Mouse (Mus musculus) heart, postnatal 4 days (tissue): Measurements from ENCODE around the gene Son. TPM values are rescaled to one million over a fixed set of nuclear protein-coding genes. Genes with fewer than 3 reads are reported as not detected.

Experiments
- DNase-seq: peaks from one replicate; pipeline ENCODE4 v3.0.0; 2021
- total RNA-seq, 2 experiments: library from RNA; stranded (reverse); gene quantifications; 2 replicates each; pipeline ENCODE4 v1.2.3; 2021

Gene Son
- total RNA-seq, 2 experiments from 2014 or later, result 234 to 236 TPM

DNA sequence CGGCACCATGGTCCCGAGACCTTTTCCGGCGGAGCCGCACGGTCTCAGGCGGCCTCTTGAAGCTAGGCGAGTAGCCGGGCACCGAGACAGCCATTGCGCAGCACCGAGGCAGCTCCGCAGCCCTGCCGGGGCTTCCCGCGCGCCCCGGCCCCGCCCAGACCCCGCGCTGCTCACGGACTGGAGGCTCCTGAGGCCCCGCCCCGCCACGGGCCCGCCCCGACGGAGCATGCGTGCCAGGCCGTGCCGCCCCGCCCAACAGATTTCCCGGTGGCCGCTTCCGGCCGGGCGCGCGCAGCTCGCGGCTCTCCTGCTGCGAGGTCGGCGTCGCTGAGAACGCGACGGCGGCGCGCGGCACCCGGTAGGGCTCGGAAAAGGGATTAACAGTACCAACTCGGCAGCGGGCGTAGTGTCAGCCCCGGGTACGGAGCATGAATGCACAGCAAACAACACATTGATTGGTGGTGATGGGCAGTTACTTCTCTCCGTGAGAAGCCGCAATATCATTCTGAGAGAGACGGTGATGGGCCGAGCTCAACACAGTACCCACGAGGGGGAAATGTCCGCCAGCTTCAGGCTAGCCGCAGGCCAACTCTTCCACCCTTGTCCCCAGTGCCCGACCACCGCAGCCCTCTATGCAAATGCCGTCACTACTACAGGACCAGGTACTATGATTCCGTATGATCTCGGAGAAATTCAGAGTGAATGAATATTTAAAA, 41.5 kb downstream of the Son start, which contains the start of gene Donson:
Donson (minus strand) TSS at position 152 of the 716 bp plus-strand sequence.
- DNase-seq, result peak; percentile 96

DNA sequence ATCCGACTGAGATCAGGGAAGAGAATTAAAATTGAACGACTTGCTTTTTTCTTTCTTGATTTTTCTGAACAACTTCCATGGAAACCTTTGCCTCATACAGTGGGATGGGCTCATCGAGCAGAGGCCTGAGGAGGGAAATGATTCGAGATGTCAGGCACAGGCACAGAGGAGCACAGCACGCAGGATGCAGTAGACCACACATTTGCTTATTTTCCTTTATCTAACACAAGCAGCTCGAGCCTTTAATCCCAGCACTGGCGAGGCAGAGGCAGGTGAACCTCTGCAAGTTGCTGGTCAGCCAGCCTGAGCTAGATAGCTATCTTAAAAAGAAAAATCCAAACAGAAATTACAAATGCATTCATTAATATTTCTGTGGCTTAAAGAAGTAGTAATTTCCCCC, 42.5 kb downstream of the Son start:
- DNase-seq, result no peak

DNA sequence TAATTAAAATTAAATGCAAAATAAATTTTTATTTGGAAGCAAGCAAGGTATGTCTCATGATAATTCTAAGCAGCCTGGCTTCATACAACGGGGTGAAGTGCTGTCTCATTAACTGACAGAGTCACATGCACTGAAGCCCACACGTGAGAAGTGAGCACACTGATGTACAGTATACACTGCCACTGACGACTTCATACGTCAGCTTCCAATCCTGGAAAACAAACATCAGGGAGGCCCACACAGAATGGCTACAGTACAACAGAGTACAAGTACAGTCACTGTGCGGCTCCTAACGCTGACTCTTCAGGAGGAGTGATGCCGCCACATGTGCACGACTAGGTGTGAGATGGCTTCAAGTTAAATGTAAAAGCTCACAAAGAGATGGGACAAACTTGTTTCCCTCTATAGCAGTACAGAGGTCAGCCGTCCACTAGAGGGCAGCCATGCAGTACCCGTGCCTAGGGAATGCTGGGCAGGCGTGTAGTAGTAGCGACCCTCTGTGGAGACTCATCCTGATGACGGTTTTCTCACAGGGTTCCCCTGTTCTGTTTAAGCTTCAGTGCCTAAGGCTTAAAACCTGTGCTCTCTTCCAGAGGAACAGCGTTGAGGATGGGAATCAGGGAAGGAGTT, 47.3 kb downstream of the Son start:
- peak; percentile 89 for DNase-seq

DNA sequence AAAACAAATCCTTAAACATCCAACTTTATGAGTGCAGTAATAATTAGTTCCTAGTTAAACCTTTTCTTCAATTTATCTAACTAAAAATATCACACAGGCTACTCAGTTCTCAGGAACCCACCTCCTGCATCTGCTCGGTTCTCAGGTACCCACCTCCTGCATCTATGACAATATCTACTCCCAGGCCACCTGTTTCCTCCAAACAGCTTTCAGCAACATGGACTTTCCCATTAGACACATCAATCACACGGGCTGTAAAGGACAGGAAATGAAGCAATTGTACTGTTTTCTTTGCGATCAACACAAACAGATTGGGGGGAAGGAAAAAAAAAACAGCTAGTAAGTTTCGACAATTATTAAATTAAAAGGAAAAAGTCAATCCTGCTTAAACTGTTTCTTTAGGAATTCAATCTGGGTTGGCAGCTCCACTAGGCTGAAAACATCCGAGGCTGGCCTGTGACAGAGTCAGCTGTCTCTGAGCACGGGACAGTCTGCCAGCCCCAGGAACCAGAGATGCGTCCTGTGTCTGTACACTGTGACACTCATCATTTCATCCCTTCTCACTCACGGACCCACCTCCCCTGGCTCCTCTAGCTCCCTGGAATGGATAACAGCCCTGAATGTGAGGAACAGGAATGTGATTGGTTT, 47.9 kb downstream of the Son start:
- no peak for DNase-seq

DNA sequence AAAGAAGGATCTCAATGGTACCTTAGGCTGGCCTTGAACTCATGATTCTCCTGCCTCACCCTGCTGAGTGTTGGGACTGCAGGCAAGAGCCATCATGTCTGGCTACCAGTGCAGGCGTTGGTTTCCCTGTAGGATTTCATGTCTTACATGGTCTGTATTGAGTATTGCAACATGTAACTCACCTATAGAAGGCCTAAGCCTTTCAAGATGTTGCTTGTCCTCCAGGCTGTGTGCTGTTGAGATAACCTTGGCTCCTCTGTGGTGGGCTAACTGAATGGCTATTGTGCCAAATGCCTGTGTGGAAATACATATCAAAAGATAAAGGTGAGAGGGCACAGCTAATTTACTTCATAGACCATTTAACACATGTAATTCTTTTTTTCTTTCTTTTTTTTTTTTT, 51.7 kb downstream of the Son start:
- DNase-seq, result no peak

DNA sequence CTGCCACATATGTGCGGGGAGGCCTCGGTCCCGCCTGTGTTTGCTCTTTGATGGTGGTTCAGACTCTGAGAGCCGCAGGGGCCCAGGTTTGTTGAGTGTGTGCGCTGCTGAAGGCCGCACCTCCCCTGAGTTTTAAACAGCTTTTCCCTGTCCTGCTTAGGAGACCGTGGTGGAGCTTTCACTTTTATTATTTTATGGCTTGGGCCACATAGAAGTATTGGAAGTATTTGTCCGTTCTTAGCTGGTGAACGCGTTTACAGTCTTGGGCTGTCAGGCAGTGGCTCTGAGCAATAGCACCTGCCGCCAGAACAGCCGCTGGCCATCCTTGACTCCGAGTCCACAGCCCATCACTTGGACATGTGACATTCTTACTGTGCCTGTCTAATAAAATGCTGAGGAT, 54.6 kb downstream of the Son start:
- DNase-seq, result no peak

DNA sequence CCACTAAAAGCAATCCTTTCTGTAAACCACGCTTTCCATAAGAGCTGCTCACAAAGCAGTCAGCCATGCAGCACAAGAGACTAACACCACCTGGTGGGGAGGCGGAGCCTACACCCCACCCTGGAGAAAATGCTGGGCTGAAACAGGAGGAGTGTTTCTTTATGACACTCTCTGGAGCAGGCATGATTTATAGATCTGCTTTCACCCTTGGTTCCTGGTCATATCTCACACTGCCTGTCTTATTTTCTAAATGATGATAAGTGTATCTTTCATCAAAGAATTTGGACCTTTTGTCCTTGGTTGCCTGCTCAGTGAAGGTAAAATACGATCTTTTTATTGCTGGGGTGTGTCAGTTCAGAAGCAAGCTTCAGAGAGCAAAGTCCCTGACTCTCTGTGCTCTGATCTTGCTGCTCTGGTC, 55.5 kb downstream of the Son start:
- DNase-seq, result no peak

DNA sequence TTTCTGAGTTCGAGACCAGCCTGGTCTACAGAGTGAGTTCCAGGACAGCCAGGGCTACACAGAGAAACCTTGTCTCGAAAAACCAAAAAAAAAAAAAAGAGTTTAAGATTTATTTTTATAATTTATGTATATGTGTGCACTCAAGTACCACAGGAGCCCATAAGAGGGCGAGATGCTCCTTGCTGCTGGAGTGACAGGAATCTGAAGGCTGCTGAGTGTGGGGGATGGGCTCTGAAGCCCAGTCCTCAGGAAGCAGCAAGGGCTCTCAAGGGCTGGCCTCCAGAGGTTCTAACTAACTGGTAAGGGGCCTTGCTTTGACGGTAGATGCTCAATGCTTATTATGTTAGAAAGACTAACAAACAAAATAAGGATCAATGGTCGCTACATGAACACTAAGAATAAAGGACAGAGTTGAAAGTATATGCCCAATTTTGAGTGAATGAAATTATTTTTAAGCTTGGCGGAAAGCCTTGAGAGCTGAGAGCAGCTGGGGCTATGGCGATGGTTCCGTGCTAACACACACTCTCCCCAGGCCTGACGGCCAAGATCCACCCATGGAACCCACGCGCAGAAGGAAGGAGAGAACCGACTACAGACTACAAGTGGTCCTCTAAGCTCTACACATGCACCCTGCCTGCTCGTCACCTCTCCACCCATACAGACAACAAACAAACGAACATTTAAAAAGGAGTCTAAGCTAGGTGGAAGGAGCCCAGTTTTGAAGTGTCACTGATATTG, 57.5 kb downstream of the Son start:
- peak; percentile 19 for DNase-seq

DNA sequence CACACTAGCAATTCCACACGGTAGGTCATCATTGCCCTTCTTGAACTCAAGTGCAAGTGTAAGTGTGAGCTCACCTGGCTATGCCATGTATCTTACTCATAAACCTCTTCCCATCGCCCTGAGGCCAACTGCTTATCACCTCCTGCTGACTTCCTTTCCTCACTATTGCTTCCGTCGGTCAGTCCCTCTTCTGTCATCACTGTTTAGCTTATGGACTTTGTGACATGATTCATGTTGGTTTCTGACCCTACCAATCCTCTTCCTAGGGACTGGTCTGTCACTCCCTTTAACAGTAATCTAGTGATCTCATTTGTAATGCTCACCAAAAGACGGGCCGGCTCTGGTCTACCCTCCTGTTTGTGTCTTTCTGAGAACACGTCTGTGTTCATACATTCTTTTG, 62.9 kb downstream of the Son start:
- DNase-seq, result no peak

DNA sequence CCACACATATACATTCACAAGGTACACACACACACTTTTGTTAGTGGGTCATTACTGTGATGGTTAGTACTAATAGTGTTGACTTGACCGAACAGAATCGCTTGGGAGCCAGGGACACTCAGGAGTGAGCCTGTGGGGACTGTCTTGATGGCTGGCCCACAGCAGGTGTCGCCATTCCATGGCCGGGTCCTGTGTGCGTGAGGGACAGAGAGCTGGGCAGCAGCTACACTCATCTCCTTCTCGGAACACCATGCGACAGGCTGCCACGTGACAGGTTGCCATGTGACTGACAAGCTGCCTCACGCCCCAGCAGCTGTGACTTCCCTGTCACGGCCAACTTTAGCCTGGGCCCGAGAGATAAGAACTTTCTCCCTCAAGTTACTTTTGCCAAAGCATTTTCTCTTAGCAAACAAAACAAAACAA, 69.6 kb downstream of the Son start:
- DNase-seq, result peak; percentile 41

DNA sequence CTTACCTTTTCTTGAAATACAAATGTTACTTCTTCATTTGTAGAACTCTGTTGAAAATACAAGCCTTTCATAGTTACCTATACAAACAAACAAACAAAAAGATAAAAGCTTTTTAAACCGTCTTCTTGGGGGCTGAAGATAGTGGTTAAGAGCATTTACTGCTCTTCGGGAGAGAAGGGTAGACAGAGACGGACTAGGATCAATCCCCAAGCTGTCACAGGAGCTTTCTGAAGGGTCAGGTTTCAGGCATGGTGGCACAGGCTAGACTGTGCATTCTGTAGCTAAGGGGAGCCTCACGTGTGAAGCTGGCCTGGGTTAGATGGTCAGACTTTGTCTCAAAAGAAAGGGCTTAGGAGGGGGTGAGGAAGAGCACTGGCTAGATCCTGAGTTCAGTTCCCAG, 70.1 kb downstream of the Son start:
- no peak for DNase-seq

DNA sequence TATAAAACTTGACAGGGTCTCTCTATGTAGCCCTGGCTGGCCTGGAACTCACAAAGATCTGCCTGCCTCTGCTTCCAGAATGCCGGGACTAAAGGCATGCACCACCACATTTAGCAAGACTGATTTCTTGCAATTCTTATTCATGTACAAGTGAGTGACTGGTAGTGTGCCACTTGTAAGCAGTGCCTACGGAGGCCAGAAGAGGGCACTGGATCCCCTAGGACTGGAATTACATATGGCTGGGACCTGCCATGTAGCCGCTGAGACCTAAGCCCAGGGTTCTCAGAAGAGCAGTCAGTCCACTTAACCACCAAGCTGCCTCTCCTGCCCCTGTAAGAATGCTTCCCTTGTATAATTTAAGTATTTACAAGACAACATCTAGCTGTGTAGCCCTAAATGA, 76.9 kb downstream of the Son start:
- DNase-seq, result peak; percentile 64

DNA sequence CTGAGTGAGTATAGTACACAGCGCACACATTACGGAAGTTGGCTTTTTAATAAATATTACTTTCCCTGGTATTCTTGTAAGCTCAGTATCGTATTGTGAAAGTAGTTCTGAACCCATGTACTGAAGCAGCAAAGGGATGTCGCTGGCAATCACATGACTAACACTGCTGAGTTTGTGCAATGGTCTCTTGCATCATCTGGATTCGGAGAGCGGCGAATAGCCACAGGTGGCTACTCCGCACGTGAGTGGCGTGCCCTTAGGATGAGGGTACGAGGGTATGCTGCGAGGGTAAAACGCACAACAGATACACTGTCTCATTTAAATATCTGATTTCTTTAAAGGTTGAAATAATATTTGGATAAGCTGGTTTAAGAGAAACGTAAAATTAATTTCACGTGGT, 80.1 kb downstream of the Son start:
- DNase-seq, result no peak

DNA sequence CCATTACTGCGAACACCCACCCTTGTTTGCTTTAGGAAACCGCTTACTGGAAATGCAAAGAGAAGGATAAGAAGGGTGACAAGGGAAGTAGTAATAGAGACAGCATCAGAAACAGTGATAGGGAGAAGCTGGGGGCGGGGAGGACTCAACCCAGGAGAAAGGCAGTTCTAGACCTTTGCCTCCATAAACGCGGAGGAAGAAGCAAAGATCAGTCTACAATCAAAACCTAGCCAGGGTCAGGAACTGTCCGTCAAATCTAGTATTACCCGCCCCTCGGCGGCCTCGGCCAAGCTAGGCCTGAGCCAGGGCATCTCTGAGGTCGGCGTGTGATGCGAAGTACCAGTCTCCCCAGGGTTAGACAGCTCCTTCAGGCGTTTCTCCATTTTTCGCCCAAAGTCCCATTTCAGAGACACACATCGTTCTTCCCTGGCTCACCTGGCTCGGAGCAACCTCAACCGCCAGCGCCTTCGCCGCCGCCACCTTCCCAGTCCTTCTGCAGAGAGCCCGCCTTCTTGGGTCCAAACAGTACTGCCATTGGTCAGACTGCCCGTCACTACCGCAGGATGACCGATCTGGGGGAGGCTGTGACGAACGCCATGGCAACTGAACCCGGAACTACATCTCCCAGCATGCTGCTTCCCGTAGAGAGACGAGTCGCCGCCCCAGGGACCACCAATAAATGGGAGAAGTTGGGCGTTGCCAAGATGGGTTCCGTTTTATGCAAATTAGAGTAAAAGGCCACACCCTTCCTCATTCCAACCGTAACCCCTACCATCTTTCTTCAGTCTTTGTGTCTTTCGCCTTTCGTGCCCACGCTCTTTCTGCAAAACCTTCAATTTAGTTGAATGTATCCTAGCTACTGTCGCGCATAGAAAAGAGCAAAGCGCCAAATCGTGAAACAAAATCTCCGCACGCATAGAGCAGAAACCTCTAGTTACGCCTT, 81.1 kb downstream of the Son start, which contains the start of gene Cryzl1:
Cryzl1 (minus strand) TSS at position 853 of the 943 bp plus-strand sequence.
- peak; percentile 98 for DNase-seq

Other genes with a start within 250 kb of the Son start
- gene Il10rb, start 241.3 kb upstream of the Son start, total RNA-seq, result 10 to 100 TPM; 66.2 to 67.4 TPM
- 10 to 100 TPM; 50.3 to 56.0 TPM for gene Ifnar1, start 162.3 kb upstream of the Son start, total RNA-seq
- gene Ifngr2, start 100.4 kb upstream of the Son start, total RNA-seq, result 10 to 100 TPM; 87.1 to 89.9 TPM
- gene Tmem50b, start 49.7 kb upstream of the Son start, total RNA-seq, result 10 to 100 TPM; 38.9 to 40.9 TPM
- gene Dnajc28, start 28.5 kb upstream of the Son start, total RNA-seq, result 1 to 10 TPM; 4.5 to 5.7 TPM
- gene Gart, start 554 bp upstream of the Son start, total RNA-seq, result 10 to 100 TPM; 71.2 to 77.2 TPM
- gene Donson, start 41.3 kb downstream of the Son start, total RNA-seq, result 10 to 100 TPM; 15.5 to 15.7 TPM
- gene Cryzl1, start 81.5 kb downstream of the Son start, total RNA-seq, result 10 to 100 TPM; 29.7 to 31.2 TPM
- gene Itsn1, start 81.8 kb downstream of the Son start, total RNA-seq, result 10 to 100 TPM; 37.9 to 50.7 TPM